Mouse (Mus musculus) gastrocnemius, postnatal 25 days (tissue): Measurements from ENCODE around the gene Sema3g. TPM values are rescaled to one million over a fixed set of nuclear protein-coding genes. Genes with fewer than 3 reads are reported as not detected.

ENCODE experiments used
- DNase-seq: peaks from one replicate; pipeline ENCODE4 v3.0.0; 2022
- long read RNA-seq, 2 experiments: library from polyadenylated mRNA; stranded (forward); transcript quantifications; one replicate each; pipeline ENCODE4 v2.0.0; 2021
- total RNA-seq, 2 experiments: library from RNA; stranded (reverse); gene quantifications; 1 replicate in 1 of 2; 2 replicates in 1 of 2; pipeline ENCODE4 v1.2.3; 2021

Sema3g gene
- 1 to 10 TPM; 6.0 to 6.1 TPM for total RNA-seq
- long read RNA-seq, experiment 1, partial matches to known transcripts, result 0 of 1 reads
- long read RNA-seq, experiment 1, other reads (novel, unspliced or antisense), result 1 of 1 reads
- long read RNA-seq, experiment 2, result 0 reads

DNA sequence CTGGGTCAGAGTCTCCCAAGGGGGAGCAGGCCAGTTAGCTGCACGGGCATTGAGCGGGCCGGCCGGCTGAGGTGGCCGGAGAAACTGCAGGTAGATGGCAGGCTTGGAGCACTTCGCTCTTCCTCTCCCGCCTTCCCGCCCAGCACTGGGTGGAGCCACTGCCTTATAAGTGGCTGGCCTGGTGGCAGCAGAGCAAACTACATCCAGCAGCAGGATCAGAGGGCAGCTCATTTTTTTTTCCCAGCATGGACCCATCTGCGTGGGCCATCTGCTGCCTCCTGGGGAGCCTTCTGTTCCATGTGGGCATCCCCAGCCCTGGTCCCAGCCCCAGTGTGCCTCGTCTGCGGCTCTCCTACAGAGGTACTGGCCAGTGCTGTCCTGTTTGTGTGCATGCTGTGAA, at the start of gene Sema3g:
Gene Sema3g, plus strand, starts transcription at position 195 of the 400 bp plus-strand sequence.
- peak; percentile 42 for DNase-seq

- DNase-seq, result no peak
These were observed 49.2 kb upstream of the Sema3g start, which contains the start of gene Stab1 for GRCm38 (mm10) chr14:31168425-31168824. Gene Stab1, minus strand, starts transcription at chr14:31168641.

DNA sequence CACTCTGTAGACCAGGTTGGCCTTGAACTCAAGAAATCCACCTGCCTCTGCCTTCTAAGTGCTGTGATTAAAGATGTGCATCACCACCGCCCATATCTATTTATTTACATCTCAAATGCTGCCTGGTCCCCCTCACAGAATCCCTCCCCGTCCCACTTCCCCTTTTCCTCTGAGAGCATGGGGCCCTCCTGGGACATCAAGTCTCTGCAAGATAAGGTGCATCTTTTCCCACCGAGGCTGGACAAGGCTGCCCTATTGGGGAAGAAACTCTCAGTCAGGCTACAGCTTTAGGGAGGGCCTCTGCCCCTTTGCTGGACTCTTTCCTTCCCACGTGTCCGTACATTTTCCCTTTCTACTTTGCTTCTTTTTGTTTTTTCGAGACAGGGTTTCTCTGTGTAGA, 48.2 kb upstream of the Sema3g start:
- no peak for DNase-seq

GRCm38 (mm10) chr14:31170963-31171362, 46.7 kb upstream of the Sema3g start:
- no peak for DNase-seq

DNA sequence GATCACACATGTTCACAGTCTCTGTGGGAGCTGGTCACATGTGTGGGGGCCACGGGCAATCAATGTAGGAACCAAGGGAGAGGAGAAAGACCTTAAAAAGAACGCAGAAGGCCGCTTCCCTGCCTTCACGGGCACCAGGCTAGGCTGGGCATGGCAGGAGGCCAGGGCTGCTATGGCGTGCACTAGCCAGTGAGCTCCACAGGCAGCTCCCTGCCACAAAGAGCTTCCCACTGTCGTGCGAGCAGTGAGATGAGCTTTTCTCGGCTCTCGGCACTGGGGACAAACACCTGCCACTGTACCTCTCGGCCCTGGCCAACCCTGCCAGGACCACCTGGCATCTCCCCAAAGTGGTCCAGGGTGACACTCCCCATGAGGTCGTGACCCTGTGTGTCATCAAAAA, 46.3 kb upstream of the Sema3g start:
- no peak for DNase-seq

- DNase-seq, result no peak
These were observed 45.8 kb upstream of the Sema3g start for GRCm38 (mm10) chr14:31171821-31172220.

DNA sequence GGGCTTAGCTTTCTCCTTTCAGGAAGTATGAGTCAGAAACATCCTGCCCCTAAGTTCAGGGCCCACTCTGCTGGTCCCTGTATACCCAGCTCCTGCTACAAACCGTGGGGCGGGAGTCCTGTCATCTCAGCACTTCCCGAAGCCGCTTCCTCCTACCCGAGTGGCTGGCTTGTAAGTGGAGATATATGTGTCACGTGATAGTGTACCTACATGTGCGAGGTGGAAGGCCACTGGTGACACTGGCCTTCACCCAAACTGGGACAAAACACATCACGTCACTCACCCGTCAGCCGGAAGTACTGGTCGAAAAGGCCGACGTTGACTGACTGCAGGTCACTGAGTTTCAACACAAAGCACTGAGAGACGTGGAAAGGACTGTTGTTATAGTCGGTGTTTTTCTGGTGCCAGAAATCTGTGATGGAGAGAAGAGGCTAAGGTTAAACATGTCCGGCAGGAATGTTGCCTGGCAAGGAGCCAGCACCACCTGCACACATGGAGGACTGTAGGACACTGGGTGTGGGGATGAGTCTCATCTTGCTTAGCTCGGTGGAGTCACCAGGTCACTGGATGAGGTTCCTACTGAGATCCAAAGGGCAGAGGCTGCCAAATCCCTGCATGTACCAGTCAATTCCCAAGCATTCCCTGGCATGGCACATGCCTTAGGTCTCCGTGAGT, 44.7 kb upstream of the Sema3g start:
- DNase-seq, result no peak

DNA sequence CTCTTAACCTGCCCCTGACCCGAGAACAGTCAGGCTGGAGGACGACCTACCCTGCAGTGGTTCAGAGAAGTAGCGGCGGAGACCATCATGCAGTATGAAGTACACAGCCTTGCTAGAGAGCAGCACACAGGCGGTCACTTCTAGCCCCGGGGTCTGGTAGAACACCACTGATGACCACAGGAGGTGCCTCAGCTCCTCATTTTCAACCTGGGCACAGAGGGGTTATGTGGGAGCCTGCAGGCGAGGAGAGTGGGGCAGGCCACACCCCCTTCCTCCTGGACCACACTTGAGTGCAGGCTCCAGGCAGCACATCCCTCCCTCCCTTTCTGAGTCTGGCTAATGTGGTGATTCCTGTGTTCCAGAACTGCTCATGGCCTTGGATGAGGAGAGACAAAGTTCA, 44.1 kb upstream of the Sema3g start:
- DNase-seq, result no peak

DNA sequence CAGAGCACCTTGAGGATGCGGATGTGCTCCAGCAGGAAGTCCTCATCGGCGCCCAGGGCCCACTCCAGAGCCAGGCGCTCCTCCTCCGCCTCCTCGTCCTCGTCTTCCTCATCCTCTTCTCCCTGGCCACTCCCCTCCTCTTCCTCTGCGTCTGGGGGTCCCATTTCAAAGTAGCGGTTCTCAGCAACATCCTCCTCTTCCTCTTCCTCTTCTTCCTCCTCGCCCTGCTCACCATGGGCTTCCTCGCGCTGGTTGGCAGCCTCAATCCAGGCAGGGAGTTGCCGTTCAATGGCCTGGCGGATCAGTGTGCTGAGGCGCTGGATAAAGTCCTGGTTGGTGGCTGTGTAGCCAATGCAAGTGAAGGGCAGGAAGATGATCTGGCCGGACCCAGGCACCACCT, 40.4 kb upstream of the Sema3g start:
- no peak for DNase-seq

DNA sequence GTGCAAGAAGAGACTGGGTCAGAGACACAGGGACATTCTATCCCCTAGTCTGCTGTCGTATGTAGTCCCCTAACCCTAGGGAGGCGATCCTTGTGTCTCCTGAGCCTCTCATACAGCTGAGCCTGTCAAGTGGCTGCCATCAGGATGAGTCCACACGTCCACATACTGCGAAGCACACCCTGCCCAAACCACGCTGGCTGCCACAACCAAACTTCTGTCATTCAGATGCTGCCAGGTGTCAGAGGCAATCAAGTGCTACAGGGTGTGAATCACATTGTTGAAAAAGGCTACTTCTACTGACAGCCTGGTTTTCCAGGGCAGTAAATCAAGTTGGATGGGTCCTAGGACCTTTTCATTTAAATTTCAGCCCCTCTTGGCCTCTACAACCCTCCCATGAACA, 39.9 kb upstream of the Sema3g start:
- no peak for DNase-seq

GRCm38 (mm10) chr14:31179677-31180365, 37.8 kb upstream of the Sema3g start:
- peak; percentile 57 for DNase-seq

DNA sequence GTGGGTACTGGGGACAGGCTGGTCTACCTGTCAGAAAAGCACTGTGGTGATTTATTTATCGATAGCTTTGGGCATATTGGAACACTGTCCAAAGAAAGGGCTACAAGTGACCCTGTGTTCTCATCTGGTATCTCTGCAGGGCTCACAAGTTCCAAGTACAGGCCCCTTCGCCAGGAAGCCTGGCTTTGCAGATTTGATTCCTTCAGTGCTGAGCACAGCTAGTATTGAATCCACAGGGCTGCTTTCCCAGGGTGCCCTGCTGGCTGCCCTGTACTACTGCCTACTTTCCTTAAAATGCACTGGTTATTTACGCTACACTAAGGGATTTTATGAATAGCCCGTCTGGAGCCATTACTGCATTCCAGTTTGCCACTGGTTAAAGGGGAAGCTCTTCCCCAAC, 36.1 kb upstream of the Sema3g start:
- no peak for DNase-seq

GRCm38 (mm10) chr14:31182786-31183290, 34.8 kb upstream of the Sema3g start:
- no peak for DNase-seq

DNA sequence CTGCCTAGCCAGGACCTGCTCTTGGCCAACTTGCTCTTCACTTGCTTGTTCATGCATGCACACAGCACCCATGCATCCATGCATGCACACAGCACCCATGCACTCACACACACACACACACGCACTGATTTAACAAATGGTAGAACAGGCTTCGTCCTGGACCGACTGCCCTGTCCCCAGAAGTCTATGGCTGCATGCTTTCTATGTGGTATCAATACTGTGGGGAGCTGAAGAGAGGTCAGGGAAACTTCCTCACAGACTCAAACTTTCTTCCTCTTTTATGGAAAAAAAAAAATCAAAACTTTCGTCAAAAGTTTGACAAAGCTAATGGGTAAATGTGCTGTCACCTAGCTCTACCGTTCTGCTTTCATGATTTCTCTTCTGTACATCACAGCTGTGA, 34.1 kb upstream of the Sema3g start:
- DNase-seq, result no peak

GRCm38 (mm10) chr14:31184195-31184594, 33.5 kb upstream of the Sema3g start:
- DNase-seq, result no peak

GRCm38 (mm10) chr14:31186656-31187055, 31.0 kb upstream of the Sema3g start:
- DNase-seq, result no peak

DNA sequence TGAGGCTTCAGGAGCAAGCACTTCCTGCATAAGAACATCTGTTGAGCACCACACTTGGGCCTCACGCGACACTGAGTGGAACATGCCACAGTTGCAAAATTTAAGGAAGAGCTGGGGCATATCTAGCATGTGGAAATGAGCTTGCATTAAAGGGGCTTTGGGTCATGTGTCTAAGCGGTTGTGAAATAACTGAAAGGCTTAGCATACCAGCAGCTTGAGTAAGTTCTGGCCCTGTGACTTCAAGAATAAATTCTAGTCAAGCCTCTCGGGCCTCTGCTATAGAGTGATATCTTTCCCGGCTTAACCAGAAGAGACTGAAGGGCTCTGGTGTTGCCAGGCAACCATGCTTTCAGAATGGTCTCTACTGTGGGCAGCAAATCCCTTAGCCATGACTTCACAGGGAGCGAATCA, 28.9 kb upstream of the Sema3g start:
- no peak for DNase-seq

DNA sequence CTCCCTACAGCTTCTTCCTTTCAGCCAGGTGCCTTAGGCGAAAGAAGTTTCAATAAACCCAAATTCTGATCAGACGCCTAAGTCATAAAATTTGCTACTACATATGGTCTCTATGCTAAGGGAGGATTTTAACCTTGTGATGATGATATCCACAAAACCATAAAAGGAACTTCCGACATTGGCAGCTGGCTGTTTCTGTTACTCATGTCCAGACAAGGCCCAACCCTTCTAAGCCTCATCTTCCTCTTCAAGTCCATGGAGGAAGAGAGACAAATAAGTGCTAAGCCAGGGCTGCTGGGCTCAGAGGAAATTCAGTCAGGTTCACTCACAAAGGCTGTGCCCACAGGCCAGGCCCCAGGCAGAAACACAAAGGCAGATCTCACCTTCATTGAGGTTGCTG, 28.3 kb upstream of the Sema3g start:
- DNase-seq, result no peak

- no peak for DNase-seq
These were observed 25.7 kb upstream of the Sema3g start for GRCm38 (mm10) chr14:31191936-31192335.

DNA sequence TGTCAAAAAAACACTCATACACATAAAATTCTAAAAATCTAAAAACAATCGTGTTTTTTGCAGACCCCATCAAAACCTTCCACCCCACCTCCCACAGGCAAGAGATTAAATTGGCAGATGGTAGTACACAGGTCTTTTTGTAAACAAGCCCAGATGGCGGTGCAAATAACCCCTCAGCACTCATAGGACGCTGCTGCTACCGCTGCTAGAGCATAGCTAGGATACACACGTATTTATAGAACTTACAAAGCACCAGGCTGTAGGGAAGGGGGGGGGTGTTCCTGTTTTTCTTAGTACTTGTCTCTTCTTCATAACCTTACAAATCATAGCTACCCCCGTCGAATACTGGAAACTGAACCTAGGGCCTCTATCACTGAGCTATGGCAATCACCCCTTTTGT, 23.9 kb upstream of the Sema3g start:
- DNase-seq, result no peak

DNA sequence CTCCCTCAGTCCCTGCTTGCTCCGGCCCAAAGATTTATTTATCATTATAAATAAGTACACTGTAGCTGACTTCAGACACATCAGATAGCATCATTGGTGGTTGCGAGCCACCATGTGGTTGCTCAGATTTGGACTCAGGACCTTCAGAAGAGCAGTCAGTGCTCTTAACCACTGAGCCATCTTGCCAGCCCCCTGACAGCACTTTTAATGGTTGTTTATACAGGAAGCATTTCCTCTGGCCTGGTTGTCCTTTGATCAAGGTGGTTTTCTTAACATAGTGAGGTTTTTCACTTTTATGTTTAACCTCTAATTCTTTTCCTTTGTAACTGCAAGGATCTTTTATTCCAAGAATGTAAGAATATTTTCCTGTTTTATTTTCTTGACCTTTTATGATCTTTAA, 23.2 kb upstream of the Sema3g start:
- no peak for DNase-seq

- peak; percentile 86 for DNase-seq
These were observed 22.7 kb upstream of the Sema3g start for GRCm38 (mm10) chr14:31194891-31195513.

GRCm38 (mm10) chr14:31195521-31195920, 22.1 kb upstream of the Sema3g start:
- no peak for DNase-seq
